Mouse (Mus musculus) cerebellum, postnatal 36 days (tissue): Measurements from ENCODE around the gene Prrx1.

Experiments
- DNase-seq, 2 experiments: peaks; one replicate each; pipeline ENCODE4 v3.0.0; 2021 to 2022; ENCODE audit warnings: mixed read lengths in 2 of 2

Gene Prrx1

DNA sequence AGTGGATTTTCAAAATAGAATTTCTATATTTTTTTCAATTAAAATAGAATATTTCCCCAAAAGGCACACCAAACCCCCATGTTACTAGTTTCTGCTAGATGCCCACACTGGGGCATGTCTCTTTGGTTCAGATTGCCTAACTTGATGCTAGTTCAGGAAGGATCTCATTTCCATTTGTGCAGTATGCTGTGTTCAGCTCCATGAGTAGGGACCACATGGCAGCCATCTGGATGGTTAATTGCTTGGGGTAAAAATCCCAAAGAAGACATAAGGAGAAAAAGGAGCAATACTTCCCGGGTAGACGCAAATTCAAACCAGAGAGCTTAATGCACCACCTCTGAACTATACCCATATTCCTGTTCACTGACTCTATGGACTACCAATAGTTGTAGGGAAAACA, 57.6 kb downstream of the Prrx1 start:
- DNase-seq, result no peak

DNA sequence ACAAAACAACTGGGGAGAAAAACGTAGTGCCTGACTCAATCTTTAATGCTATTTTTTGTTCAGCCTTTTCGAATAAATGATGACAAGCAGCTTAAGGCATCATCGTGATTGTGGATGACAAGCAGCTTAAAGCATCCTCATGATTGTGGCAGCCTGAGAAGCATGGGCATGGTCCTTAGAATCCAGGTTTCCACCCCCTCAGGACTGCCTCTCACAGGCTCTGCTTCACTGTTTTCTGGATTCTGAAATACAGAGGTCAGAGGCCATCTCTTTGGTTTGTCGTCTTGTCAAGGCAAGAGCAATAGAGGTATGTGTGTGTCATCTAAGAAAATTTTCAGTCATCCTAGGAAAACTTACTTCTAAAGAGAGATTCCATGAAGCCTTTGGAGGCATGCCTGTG, 60.7 kb downstream of the Prrx1 start:
- DNase-seq, result no peak

DNA sequence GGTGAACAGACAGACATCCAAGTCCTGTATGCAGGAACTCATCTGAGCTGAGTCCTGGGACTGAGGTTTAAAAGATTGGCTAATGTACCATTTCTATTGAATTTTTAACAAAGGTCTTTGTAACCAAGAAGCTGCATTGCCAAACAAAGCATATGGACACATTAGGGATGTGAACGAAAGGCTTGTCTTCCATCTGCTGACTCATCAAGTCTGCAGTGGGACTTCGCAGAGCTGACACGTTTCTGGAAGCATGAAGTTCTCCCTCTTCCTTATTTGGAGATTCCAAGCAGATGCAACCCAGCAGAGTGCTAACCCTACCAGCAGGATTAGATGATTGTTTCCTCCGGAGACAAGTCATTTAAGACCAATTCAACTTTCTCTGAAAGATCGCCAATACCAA, 61.2 kb downstream of the Prrx1 start:
- no peak for DNase-seq

DNA sequence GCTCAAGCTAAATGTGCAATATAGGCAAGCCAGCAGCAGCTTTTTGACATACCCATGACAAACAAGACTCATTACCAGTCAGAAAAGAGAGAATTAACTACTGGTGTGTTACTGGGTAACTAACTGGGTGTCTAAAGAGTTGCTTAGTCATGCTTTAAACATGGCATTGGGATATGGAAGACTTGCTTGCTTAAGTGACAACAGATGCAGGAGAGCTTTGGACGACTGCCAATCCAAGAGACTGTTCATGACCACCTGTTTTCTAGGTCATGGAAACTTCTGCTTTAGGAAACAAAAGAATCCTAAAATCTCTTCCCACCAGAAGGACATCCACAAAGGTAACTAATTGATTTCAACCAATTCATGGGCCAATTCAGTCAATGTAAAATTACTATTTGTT, 61.7 kb downstream of the Prrx1 start:
- DNase-seq, result no peak

DNA sequence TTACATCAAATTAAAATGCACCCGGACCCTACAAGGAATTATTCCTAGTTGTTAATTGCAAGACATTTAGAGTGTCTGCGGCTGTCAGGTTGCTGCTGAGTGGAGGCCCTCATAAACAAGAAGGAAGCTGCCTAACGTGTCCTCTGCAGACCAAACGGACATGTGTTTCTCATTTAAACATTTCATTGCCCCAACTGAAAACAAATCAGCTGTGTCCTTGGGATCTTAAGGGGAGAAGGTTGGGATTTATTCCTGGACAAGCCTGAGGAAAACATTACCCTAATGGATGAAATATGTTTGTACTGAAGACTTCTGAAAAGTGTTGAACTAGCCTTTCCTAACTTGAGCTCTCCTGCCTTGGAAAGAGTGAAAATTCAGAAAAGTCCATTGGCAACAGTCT, 74.6 kb downstream of the Prrx1 start:
- no peak for DNase-seq

DNA sequence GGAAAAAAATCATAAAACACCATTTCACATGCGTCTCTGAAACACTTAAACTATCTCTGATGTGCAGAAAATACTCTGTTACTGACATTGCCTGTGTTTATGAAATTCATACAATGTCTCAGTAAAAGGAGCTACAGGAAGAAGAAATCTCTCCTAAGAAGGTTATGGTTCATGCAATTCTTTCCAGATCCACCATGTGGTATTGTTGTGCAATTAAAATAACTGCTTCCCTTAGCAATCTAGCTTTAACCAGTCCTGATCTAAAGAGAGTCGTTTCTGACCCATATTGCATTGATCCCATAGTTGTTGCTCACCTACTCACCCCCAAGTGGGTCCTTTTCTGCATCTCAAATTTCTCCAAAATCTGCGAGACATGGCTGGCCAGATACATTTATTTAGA, 82.3 kb downstream of the Prrx1 start:
- DNase-seq, result no peak

DNA sequence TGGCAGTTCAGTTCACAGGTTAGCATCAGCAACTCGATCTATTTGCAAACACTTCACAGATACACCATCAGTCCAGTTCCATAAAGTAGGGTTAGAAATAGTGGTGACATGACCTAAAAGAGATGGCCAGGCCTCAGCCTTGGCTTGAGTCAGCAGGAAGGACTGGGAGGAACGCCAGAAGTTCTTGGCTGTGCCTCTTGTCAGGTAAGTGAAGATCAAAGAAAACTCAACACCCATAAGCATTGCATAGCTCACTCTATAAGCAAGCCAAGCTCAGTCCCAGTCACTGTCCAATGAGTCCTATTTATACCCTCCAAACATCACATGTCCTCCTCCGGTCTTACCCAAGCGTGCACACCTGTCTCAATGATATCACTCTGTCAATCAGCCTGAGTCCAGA, 87.2 kb downstream of the Prrx1 start:
- DNase-seq, result no peak

DNA sequence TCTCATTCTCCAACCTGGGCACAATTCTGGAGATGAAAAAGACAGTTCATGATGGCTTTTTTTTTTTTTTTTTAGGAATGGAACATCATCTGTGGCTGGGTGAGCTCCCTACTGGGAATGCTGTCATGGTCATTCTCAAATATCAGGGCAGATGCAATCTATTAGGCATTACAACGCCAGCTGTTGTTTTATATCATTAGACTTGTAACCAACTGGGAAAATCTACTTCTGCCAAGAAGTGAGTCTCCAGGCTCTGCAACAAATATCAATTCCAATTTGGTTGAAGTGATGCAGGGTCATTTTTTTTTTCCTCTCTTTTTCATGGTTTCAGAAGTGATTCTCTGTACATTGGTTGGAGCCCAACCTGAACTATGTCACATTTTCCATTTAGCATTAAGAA, 91.7 kb downstream of the Prrx1 start:
- no peak for DNase-seq

DNA sequence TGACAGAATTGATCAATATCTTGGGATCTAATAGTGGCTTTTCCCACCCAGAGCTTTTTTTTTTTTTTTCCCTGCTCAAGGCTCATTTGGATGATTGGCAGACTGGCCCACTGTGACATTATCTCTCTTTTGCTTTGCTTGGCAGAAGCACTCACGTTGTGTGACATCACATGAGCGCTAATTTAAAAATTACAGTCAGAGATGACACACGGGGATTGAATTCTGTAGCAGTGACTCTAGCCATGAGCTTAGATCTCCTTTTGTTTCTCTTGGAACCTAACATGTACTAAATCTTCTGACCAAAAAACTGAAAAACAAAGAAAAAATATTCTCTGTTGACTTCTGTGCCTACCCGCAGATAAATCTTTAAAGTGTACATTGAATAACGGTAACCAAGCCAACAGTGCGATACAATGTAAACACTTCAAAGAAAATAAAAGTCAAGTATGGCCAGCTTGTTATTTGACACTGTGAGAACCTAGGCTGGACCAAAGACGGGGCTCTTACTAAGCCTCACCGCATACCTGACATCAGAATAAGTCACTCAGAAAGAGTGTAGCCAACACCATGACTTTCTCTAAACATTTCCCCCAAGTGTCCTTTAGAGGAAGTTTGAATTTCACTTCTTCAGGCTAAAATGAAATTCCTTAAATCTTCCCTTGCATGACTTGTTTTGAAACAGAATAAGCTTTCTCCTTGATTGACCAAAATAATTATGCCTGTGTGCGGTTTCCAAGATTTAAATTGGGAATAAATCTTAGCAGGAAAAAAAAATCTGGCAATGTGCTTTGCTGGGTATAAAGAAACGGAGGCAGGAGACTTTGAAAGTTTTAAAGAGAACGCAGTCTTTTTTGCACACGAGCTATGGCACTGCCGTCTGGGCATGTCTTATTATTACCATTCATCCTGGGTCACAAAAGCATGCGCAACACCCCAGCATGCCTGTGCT, 104.3 kb downstream of the Prrx1 start:
- no peak for DNase-seq

DNA sequence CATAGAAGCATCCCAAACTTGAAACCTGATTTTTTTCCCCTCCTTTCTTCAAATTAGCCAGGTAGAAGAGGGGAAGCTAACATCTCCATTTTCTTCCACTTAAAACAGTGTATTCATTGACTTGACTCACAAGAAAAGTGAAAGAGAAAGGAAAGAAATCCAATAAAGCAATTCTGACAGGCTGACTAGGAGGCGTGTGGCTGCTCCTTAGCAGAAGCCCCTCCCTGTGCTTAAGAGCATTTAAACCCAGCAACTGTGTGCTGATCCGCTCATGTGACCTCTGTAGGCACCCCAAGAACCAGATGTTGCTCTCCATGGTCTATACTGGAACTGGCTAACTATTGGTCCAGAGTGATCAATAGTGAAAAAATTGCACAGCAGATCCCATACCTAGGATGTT, 114.7 kb downstream of the Prrx1 start:
- no peak for DNase-seq

DNA sequence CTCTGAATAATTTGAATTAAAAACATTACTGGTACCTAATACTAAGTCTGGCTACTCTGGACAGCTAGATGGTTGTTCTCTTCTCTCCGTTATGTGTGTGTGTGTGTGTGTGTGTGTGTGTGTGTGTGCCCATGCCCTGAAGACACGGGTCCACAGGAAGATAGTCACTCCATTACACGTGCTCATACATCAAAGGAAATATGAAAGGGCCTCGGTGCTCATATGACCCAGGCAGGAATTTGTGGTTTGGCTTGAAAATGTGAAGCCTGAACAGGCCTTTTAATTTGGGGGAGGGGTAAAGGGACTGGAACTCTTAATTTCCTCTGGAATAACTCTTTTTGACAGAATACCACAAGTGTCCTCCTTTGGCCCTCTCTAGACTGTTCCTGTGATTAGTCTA, 115.5 kb downstream of the Prrx1 start:
- no peak for DNase-seq
